Mouse (Mus musculus): ENCODE measurements around the gene Mapk8ip1. TPM values are rescaled to one million over a fixed set of nuclear protein-coding genes. Genes with fewer than 3 reads are reported as not detected.

Gene Mapk8ip1
- polyA plus RNA-seq, 1 experiment, result 18.3 TPM

DNA sequence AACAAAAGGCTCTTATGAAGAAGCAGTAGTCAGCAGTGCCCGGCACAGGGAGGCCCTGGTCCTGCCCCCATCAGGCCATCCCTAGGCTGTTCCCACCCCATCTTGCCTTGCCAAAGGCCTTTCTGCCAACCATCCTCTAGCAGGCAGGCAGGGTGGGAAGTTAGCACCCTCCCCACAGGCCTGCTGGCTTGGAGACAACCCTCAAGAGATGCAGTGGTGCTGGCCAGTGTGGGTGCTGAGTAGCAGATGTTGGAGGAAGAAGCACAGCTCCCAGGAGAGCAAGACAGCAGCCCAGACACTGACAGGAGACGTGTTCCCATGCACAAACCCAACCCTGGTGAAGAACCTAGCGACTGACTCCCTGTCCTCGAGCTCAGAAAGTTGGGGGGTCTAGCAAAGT is 13.4 kb downstream of the Mapk8ip1 start:
- no peak for DNase-seq

GRCm38 (mm10) chr2:92386821-92387570 is 14.1 kb downstream of the Mapk8ip1 start:
- Histone ChIP-seq H3K4me3 (replicated peaks; ENCODE audit: extremely low read depth, low read depth, low read length) (no peak overlapping the region), H3K4me1 (ENCODE audit: control insufficient read depth, insufficient read depth, low read length) (peaks cover 4% of the 10 kb centered on the region; the same call in 1 of the 2 replicates)
- WGBS, result 91% methylated on average over 30 of the region's 30 CpGs
- TF ChIP-seq POLR2A (IDR thresholded peaks at IDR 0.05; ENCODE audit: borderline replicate concordance, extremely low read depth, low read depth, low read length) (no peak), CTCF (IDR thresholded peaks at IDR 0.05; ENCODE audit: insufficient read depth, low read length) (no peak)
- no peak for DNase-seq

More for the DNA sequence above, 13.4 kb downstream of the Mapk8ip1 start:
- no peak overlapping the region for H3K4me3 ChIP-seq (replicated peaks; ENCODE audit: extremely low read depth, low read depth, low read length)
- WGBS, result 61% methylated on average over 4 of the region's 4 CpGs
- no peak for TF ChIP-seq CTCF (IDR thresholded peaks at IDR 0.05; ENCODE audit: insufficient read depth, low read length)
- no peak for TF ChIP-seq POLR2A (IDR thresholded peaks at IDR 0.05; ENCODE audit: borderline replicate concordance, extremely low read depth, low read depth, low read length)
- peaks cover 4% of the 10 kb centered on the region; the same call in 1 of the 2 replicates for H3K4me1 ChIP-seq (ENCODE audit: control insufficient read depth, insufficient read depth, low read length)

GRCm38 (mm10) chr2:92385113-92386051 is 15.7 kb downstream of the Mapk8ip1 start:
- 70% methylated on average over 22 of the region's 22 CpGs for WGBS
- TF ChIP-seq POLR2A (IDR thresholded peaks at IDR 0.05; ENCODE audit: borderline replicate concordance, extremely low read depth, low read depth, low read length) (no peak), CTCF (IDR thresholded peaks at IDR 0.05; ENCODE audit: insufficient read depth, low read length) (no peak)
- DNase-seq, result no peak
- Histone ChIP-seq H3K4me1 (ENCODE audit: control insufficient read depth, insufficient read depth, low read length) (peaks cover 4% of the 10 kb centered on the region; the same call in 1 of the 2 replicates), H3K4me3 (replicated peaks; ENCODE audit: extremely low read depth, low read depth, low read length) (no peak overlapping the region)

GRCm38 (mm10) chr2:92384101-92384500 is 17.0 kb downstream of the Mapk8ip1 start:
- DNase-seq, result no peak
- no peaks in the 10 kb centered on the region for H3K4me1 ChIP-seq (ENCODE audit: control insufficient read depth, insufficient read depth, low read length)
- TF ChIP-seq POLR2A (IDR thresholded peaks at IDR 0.05; ENCODE audit: borderline replicate concordance, extremely low read depth, low read depth, low read length), result no peak
- no peak for TF ChIP-seq CTCF (IDR thresholded peaks at IDR 0.05; ENCODE audit: insufficient read depth, low read length)
- 71% methylated on average over 4 of the region's 4 CpGs for WGBS
- H3K4me3 ChIP-seq (replicated peaks; ENCODE audit: extremely low read depth, low read depth, low read length), result no peak overlapping the region

- Histone ChIP-seq H3K4me1 (ENCODE audit: control insufficient read depth, insufficient read depth, low read length) (no peaks in the 10 kb centered on the region), H3K4me3 (replicated peaks; ENCODE audit: extremely low read depth, low read depth, low read length) (no peak overlapping the region)
- TF ChIP-seq POLR2A (IDR thresholded peaks at IDR 0.05; ENCODE audit: borderline replicate concordance, extremely low read depth, low read depth, low read length), result no peak
- no peak for TF ChIP-seq CTCF (IDR thresholded peaks at IDR 0.05; ENCODE audit: insufficient read depth, low read length)
- no peak for DNase-seq
- WGBS, result 83% methylated on average over 4 of the region's 4 CpGs
Observed at GRCm38 (mm10) chr2:92382759-92383158, 18.3 kb downstream of the Mapk8ip1 start.

DNA sequence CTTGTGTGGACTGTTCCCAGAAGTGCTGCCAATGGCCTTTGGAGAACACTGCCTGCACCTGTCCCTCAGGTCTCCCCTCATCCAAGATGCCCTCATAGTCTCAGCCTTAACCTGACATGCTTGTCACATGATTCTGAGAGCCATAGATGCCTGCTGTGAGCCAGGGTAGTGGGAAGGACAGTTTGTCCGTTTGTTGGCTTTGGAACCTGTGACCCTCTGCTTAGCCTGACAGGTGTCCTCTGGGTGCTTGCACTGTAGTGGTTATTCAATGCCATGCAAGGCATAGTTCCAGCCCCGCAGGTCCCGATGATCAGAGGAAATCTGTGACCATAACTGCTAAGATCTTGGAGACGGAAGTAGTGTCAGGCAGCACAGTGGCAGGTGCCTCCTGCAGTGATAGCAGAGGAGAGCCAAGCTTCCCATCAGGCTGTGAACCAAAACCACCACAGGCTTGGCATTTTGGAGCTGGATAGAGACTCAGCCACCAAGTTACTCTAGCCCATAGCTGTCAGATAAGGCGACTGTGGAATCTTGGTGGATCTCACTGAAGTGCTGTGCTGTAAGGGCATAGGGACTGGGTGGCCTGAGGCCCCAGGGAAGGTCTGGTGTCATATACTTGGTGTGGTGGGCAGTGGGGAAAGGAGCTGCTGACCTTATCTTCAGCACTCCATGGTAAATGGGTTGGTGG is 19.0 kb downstream of the Mapk8ip1 start, which contains the start of gene 1700029I15Rik:
TSS of gene 1700029I15Rik (plus strand) at position 638 of the 688 bp plus-strand sequence.
- H3K4me1 ChIP-seq (ENCODE audit: control insufficient read depth, insufficient read depth, low read length), result no peaks in the 10 kb centered on the region
- TF ChIP-seq CTCF (IDR thresholded peaks at IDR 0.05; ENCODE audit: insufficient read depth, low read length), result no peak
- TF ChIP-seq POLR2A (IDR thresholded peaks at IDR 0.05; ENCODE audit: borderline replicate concordance, extremely low read depth, low read depth, low read length), result no peak
- H3K4me3 ChIP-seq (replicated peaks; ENCODE audit: extremely low read depth, low read depth, low read length), result no peak within 1 kb of the TSS
- 90% methylated on average over 5 of the region's 5 CpGs for WGBS
- DNase-seq, result no peak

GRCm38 (mm10) chr2:92381161-92381560 is 19.9 kb downstream of the Mapk8ip1 start:
- TF ChIP-seq CTCF (IDR thresholded peaks at IDR 0.05; ENCODE audit: insufficient read depth, low read length) (no peak), POLR2A (IDR thresholded peaks at IDR 0.05; ENCODE audit: borderline replicate concordance, extremely low read depth, low read depth, low read length) (no peak)
- 73% methylated on average over 5 of the region's 5 CpGs for WGBS
- peaks cover 4% of the 10 kb centered on the region for H3K4me1 ChIP-seq (ENCODE audit: control insufficient read depth, insufficient read depth, low read length)
- no peak overlapping the region for H3K4me3 ChIP-seq (replicated peaks; ENCODE audit: extremely low read depth, low read depth, low read length)
- no peak for DNase-seq

GRCm38 (mm10) chr2:92380495-92381050 is 20.5 kb downstream of the Mapk8ip1 start:
- H3K4me1 ChIP-seq (ENCODE audit: control insufficient read depth, insufficient read depth, low read length), result peaks cover 9% of the 10 kb centered on the region
- DNase-seq, result no peak
- 67% methylated on average over 6 of the region's 6 CpGs for WGBS
- TF ChIP-seq CTCF (IDR thresholded peaks at IDR 0.05; ENCODE audit: insufficient read depth, low read length) (no peak), POLR2A (IDR thresholded peaks at IDR 0.05; ENCODE audit: borderline replicate concordance, extremely low read depth, low read depth, low read length) (no peak)
- H3K4me3 ChIP-seq (replicated peaks; ENCODE audit: extremely low read depth, low read depth, low read length), result no peak overlapping the region
